Mouse (Mus musculus) stomach, postnatal 0 days (tissue): Measurements from ENCODE around the gene Kat8. TPM values are rescaled to one million over a fixed set of nuclear protein-coding genes. Genes with fewer than 3 reads are reported as not detected.

ENCODE experiments used
- ATAC-seq: fragments of 200-750 bp; cut with Nextera tagmentation; 2 replicates; pipeline ENCODE4 v1.8.0; 2017; ENCODE audit not compliant: low FRiP score, low TSS enrichment
- DNase-seq: peaks from one replicate; pipeline ENCODE4 v3.0.0-alpha.2; 2016; ENCODE audit warnings: low spot score
- H3K27ac ChIP-seq: fragments of 300-500 bp; sonication (generic); replicated peaks from 2 replicates; pipeline ENCODE4 v1.5.1; 2014; ENCODE audit warnings: mild to moderate bottlenecking, control low read depth
- H3K27me3 ChIP-seq: fragments of 300-500 bp; sonication (generic); 2 replicates; pipeline ENCODE4 v1.6.1; 2014; ENCODE audit warnings: low read length; ENCODE audit not compliant: control insufficient read depth, insufficient read depth
- H3K36me3 ChIP-seq: fragments of 300-500 bp; sonication (generic); 2 replicates; pipeline ENCODE4 v1.6.1; 2014; ENCODE audit warnings: low read length, mixed read lengths; ENCODE audit not compliant: control insufficient read depth, insufficient read depth
- H3K4me1 ChIP-seq: fragments of 300-500 bp; sonication (generic); replicated peaks from 2 replicates; pipeline ENCODE4 v1.6.1; 2014; ENCODE audit warnings: antibody characterized with exemption; ENCODE audit not compliant: control insufficient read depth, insufficient read depth
- H3K4me2 ChIP-seq: fragments of 300-500 bp; sonication (generic); replicated peaks from 2 replicates; pipeline ENCODE4 v1.6.1; 2014; ENCODE audit warnings: low read depth, mild to moderate bottlenecking, control low read depth, moderate library complexity
- H3K4me3 ChIP-seq: fragments of 300-500 bp; sonication (generic); 2 replicates; pipeline ENCODE4 v1.5.1; 2014; ENCODE audit warnings: low read depth, low read length, control low read depth
- H3K9ac ChIP-seq: fragments of 300-500 bp; sonication (generic); 2 replicates; pipeline ENCODE4 v1.6.1; 2014; ENCODE audit warnings: mild to moderate bottlenecking, low read length, control low read depth, mixed read lengths
- H3K9me3 ChIP-seq: fragments of 300-500 bp; sonication (generic); 2 replicates; pipeline ENCODE4 v1.6.1; 2016; ENCODE audit warnings: low read length; ENCODE audit not compliant: control insufficient read depth
- CTCF ChIP-seq: IDR thresholded peaks from 2 replicates; pipeline ENCODE4 v1.5.1; 2016; ENCODE audit warnings: antibody characterized with exemption, low read depth, mild to moderate bottlenecking, moderate library complexity
- EP300 ChIP-seq: optimal IDR thresholded peaks from 2 replicates; pipeline ENCODE3; 2016; ENCODE audit warnings: antibody characterized with exemption
- WGBS: fragments of 180-500 bp; shearing (Covaris S2); extraction: QIAGEN DNeasy Blood & Tissue Kit; methylation state at CpG from one replicate; pipeline ENCODE4 v1.1.7; 2014; 5-methylcytosine and 5-hydroxymethylcytosine counted together
- polyA plus RNA-seq: library from polyadenylated mRNA; unstranded; fragments of >200 nt; fragmentation: Nextera tagmentation; extraction: Ambion mirVana; gene quantifications from 2 replicates; pipeline ENCODE4 v1.2.1, GENCODE M21; 2015

Gene Kat8
- polyA plus RNA-seq, 1 experiment from 2014 or later = 15.1 TPM

GRCm38 (mm10) chr7:127874812-127875626 lies 37.3 kb upstream of the Kat8 start:
- no peak for DNase-seq
- Histone ChIP-seq H3K27ac (peak overlapping the region; percentile 97), H3K4me1 (0 out of 2 replicates have a peak, but pooled peaks cover 3% of the 10 kb centered on the region), H3K27me3 (no peaks in the 10 kb centered on the region), H3K9me3 (no peaks in the 10 kb centered on the region), H3K36me3 (peaks cover 16% of the 10 kb centered on the region), H3K9ac (peak overlapping the region; percentile 94), H3K4me2 (peak overlapping the region; percentile 68), H3K4me3 (peak overlapping the region; percentile 97)
- no peak for ATAC-seq
- TF ChIP-seq EP300 = no peak
- no peak for TF ChIP-seq CTCF
- 3% methylated on average over 20 of the region's 20 CpGs for WGBS

GRCm38 (mm10) chr7:127875627-127876001 lies 36.7 kb upstream of the Kat8 start:
- Histone ChIP-seq H3K4me1 (0 out of 2 replicates have a peak, but pooled peaks cover 3% of the 10 kb centered on the region), H3K4me3 (peak overlapping the region; percentile 97), H3K9me3 (no peaks in the 10 kb centered on the region), H3K36me3 (peaks cover 18% of the 10 kb centered on the region), H3K9ac (peak overlapping the region; percentile 94), H3K27me3 (no peaks in the 10 kb centered on the region), H3K4me2 (peak overlapping the region; percentile 68), H3K27ac (peak overlapping the region; percentile 97)
- WGBS = 1% methylated on average over 37 of the region's 43 CpGs
- peak; percentile 90 for ATAC-seq
- peak; percentile 95 for DNase-seq
- TF ChIP-seq EP300 = no peak
- TF ChIP-seq CTCF = no peak

GRCm38 (mm10) chr7:127876041-127876466 lies 36.3 kb upstream of the Kat8 start, which contains the start of gene Zfp646:
Zfp646 (plus strand) TSS chr7:127876221.
- Histone ChIP-seq H3K4me1 (0 out of 2 replicates have a peak, but pooled peaks cover 3% of the 10 kb centered on the region), H3K27me3 (no peaks in the 10 kb centered on the region), H3K4me3 (peak within 1 kb of the TSS; percentile 97), H3K27ac (peak within 1 kb of the TSS; percentile 97), H3K4me2 (peak within 1 kb of the TSS; percentile 68), H3K9ac (peak within 1 kb of the TSS; percentile 94), H3K36me3 (peaks cover 22% of the 10 kb centered on the region), H3K9me3 (no peaks in the 10 kb centered on the region)
- WGBS = under 1% methylated on average over 40 of the region's 41 CpGs
- ATAC-seq (peak; percentile 89), DNase-seq (peak; percentile 93)
- TF ChIP-seq EP300 (no peak), CTCF (no peak)

GRCm38 (mm10) chr7:127876467-127877348 lies 35.6 kb upstream of the Kat8 start, which contains the start of gene Zfp668:
Zfp668 (minus strand) TSS chr7:127876828.
- Histone ChIP-seq H3K9ac (peak within 1 kb of the TSS; percentile 94), H3K36me3 (peaks cover 28% of the 10 kb centered on the region), H3K27me3 (no peaks in the 10 kb centered on the region), H3K4me1 (0 out of 2 replicates have a peak, but pooled peaks cover 3% of the 10 kb centered on the region), H3K27ac (peak within 1 kb of the TSS; percentile 97), H3K4me2 (peak within 1 kb of the TSS; percentile 68), H3K9me3 (no peaks in the 10 kb centered on the region), H3K4me3 (peak within 1 kb of the TSS; percentile 97)
- TF ChIP-seq EP300 = peak; percentile 67
- TF ChIP-seq CTCF = no peak; the same call in 1 of the 2 replicates
- ATAC-seq (peak; percentile 79), DNase-seq (peak; percentile 92)
- WGBS = 0% methylated on average over 60 of the region's 60 CpGs

- no peaks in the 10 kb centered on the region for H3K9me3 ChIP-seq
- TF ChIP-seq CTCF = no peak
- no peak for TF ChIP-seq EP300
- no peak overlapping the region for H3K27ac ChIP-seq
- H3K4me2 ChIP-seq = no peak overlapping the region
- H3K4me3 ChIP-seq = no peak overlapping the region
- peaks cover 33% of the 10 kb centered on the region for H3K36me3 ChIP-seq
- H3K4me1 ChIP-seq = 0 out of 2 replicates have a peak, but pooled peaks cover 3% of the 10 kb centered on the region
- no peak for DNase-seq
- 96% methylated on average over 9 of the region's 9 CpGs for WGBS
- no peaks in the 10 kb centered on the region for H3K27me3 ChIP-seq
- H3K9ac ChIP-seq = no peak overlapping the region
- ATAC-seq = no peak
These were observed 33.0 kb upstream of the Kat8 start for GRCm38 (mm10) chr7:127879301-127879700.
